Mouse (Mus musculus) adrenal gland, postnatal 36 days (tissue): Measurements from ENCODE around the gene Zfp330. TPM values are rescaled to one million over a fixed set of nuclear protein-coding genes. Genes with fewer than 3 reads are reported as not detected.

Experiments used
- DNase-seq, 2 experiments: peaks; one replicate each; pipeline ENCODE4 v3.0.0; 2021; ENCODE audit warnings: mixed read lengths in 1 of 2
- long read RNA-seq, 2 experiments: library from polyadenylated mRNA; stranded (forward); transcript quantifications; one replicate each; pipeline ENCODE4 v2.0.0; 2021; ENCODE audit warnings: borderline sequencing depth in 2 of 2
- total RNA-seq, 2 experiments: library from RNA; stranded (reverse); gene quantifications; 2 replicates each; pipeline ENCODE4 v1.2.3; 2021

The Zfp330 gene
- 10 to 100 TPM; 41.0 to 60.2 TPM for total RNA-seq
- long read RNA-seq, experiment 1, transcript Zfp330-201 (10 exons, 1,675 nt), result major isoform, 46 of 59 reads
- long read RNA-seq, experiment 1, partial matches to known transcripts, result 4 of 59 reads
- long read RNA-seq, experiment 1, other reads (novel, unspliced or antisense), result 7 of 59 reads
- long read RNA-seq, experiment 2, transcript Zfp330-201 (10 exons, 1,675 nt), result major isoform, 9 of 9 reads
- long read RNA-seq, experiment 2, partial matches to known transcripts, result 0 of 9 reads
- long read RNA-seq, experiment 2, other reads (novel, unspliced or antisense), result 0 of 9 reads

DNA sequence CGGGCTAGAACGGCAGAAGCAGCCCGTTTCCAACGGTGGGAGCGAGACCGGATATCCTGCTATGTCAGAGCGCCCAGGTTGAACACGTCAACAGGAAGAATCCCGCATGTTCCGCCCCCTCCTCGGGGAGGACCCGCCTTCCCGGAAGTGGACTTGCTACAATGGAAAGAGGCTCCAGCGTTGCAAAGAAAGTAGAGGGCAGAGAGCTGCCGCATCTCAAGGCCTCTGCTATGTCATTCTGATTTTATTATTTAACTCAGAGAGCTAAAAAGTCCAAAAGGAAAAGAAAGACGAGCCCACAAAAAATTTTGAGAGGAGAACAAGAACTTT lies at the start of gene Zfp330:
Gene Zfp330, minus strand, starts transcription at position 68 of the 330 bp plus-strand sequence.
- peak; percentile 93 to 95 for DNase-seq

DNA sequence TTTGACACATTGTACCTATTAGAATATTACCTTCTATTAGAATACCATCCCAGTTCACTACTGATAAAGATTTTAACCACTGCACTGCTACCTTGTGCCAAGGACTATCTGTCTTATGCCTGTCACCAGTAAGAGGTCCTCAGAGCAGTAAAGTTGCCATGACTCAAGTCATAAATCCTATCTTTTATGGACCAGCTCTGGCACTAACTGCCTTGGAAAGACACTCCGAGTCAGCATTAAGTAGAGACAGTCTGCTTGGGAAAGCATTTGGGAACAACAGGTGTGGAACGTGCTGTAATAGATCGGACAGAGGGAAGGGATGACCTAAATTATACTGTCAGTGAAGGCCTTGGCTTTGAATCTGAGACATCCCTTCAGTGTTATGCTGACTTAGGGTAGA lies 4.0 kb upstream of the Zfp330 start:
- no peak for DNase-seq

DNA sequence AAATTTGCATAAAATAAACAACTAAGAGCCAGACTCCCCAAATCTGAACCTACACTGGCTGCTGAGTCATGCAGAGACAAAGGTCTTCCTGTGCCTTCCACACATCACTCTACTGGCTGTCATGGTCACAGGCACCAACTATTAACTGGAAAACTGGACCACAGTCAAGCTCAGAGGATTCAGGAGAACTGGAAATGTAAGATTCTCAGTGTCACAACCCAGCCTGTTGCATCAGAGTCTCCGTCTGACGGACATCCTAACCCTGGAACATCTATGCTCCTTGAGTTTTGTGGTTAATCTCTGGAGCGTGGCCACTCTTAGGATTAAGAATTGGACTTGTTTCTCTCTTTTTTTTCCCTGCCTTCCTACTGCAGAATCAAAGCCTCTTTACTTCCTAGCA lies 3.4 kb upstream of the Zfp330 start:
- DNase-seq, result peak in 1 of 2 experiments; percentile 30

DNA sequence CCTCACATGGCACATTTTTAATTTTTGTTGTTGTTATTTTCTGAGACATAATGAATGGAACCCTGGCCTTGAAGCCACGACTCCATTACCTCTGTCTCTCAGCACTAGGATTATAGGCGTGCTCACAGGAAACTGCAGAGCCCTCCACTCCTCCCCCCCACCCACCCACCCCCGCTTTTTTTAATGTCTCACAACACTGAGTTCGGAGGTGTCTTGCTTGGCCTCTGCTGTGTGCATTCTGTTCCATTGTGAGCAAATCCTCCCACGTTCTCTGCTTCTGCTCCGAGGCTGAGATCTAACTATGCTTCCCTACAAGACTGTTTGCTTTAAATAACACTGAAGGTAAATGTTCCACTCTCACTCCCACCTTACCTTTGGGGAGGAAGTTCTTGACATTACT lies 522 bp upstream of the Zfp330 start:
- DNase-seq, result no peak

DNA sequence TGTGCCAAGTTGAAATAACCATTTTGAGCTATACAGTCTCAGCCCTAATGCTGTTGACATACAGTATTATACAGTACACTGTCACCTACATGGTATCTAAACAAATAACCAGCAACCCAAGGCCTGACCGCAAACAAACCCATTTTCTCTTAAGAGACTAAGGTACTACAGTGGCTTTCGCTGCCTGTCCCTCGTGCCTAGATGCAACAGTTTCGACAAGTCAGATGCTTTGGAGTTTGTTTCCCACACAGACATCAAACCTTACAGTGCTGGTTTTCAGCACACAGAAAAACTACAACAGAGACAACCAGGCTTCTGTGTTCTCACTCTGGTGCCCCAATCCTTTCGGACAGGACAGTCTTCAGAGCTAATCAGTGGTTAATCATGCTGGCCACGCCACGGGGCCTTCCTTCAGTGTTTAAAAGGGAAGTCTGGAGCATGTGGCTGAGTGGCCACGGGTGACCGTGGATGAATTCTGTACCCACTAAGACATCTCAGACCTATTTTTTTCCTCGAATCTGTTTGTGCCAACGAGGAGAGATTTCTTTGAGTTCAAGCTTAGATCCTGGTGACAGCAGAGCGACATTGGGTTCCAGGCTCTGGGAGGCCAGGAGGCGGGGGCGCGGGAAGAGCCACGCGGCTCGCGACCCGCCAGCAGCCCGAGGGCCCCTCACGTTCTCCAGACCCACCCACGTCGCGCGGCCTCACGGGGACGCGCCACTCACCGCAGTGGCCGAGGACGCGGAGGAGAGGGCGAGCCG lies 448 bp downstream of the Zfp330 start:
- no peak for DNase-seq

DNA sequence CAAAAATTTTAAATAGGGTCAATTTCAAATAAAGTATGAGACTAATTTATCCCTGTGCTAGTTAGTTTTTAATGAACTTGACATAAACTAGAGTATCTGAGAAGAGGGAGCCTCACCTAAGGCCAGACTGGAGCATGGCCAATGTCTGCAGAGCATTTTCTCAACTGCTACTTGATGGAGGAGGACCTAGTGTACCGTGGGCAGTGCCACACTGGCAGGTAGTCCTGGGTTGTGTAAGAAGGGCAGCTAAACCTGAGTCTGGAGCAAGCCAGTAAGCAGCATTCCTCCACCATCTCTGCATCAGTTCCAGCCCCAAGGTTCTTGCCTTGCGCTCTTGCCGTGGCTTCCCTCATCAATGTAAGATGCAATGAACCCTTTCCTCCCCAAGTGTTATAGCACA lies 3.1 kb downstream of the Zfp330 start:
- DNase-seq, result no peak

DNA sequence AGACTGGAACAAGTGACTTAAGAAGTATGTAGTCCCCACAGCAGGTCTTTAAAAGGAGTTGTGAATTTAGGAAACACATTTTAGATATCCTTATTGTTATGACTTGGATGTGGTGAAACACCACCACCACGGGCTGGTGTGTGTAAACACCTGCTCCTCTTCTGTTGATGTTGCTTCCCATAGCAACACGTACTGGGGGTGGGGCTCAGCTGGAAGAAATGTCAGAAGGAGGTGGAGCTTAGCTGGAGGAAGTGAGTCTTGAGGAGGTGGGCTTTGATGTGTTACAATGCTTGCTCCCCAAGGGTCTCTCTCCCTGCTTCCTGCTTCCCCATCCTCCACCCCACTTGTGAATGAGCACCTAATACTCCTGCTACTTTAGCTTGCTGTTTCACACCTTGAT lies 14.9 kb downstream of the Zfp330 start:
- DNase-seq, result no peak

DNA sequence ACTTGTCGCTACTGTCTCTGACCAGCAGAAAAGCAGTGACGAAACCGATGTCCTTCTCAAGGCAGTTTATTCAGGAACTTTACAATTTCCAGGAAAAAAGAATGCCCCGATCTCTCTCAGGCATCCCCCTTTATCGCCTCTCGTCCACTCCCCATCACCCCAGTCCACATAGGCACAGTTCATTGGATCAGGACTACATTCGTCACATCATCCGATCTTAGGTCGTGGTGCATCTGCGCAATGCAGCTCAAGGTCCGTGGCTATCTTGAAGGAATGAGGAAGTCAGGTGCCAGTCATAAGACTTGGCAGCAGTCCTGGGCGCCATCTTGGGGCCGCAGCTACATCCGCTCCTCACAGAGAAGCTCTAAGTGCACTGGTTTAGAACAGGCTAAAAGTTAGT lies 19.0 kb downstream of the Zfp330 start:
- DNase-seq, result no peak

DNA sequence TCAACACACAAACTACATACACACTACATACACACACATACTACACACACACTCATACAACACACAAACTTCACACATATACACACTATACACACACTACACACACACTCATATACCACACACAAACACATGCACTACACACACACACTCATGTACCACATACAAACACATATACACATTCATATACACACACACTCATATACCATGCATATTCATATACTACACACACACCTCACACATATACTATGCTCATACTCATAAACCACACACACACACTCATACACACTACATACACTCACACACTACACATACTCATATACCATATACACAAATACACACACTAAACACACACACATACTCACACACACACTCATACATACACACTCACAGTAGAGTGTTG lies 27.3 kb downstream of the Zfp330 start:
- no peak for DNase-seq

DNA sequence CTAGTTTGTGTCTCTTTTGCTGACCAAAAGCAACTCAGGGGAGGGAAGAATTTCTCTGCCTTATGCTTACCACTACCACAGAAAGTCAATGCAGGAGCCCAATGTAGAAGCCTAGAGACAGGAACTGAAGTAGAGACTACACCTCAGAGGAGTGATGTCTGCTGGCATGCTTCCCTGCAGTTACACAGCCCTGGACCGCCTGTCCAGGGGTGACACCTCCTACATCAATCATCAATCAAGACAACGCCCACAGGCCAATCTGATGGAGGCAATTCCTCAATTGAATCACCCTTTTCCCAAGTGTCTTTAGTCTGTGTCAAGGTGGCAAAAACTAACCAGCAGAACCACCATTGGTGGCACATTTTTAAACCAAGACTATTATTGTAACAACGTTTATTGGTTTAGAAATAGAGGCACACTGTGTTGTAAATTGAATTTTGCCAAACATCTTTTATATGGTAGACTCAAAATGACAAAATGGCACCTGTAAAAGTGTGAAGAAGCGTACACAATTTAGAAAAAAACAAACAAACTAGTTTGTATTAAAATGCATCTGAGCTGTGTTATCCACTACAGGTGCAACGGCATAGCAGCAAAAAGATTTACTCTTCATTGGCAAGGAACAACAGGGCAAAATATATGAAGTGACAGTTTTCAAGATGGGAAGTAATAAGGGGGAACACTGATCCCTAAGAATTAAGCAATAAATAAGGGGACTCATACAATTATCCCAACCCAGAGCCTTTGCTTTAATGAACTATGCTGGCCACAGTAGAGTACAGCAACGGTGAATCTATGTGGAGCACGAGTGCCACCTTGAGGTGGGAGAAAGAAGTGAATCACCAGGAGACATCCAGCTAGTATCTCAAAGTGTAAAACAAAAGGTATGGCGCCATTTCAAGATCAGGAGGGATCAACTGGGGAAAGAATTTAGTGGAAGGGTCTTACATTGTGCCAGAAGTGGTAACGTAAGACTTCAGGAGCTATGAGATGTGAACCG lies 29.8 kb downstream of the Zfp330 start:
- DNase-seq, result peak; percentile 71

Other genes starting within 250 kb of the Zfp330 start
- gene Rnf150, start 89.2 kb upstream of the Zfp330 start, total RNA-seq, result 10 to 100 TPM; 12.3 to 15.6 TPM